In the genomic region with DNA sequence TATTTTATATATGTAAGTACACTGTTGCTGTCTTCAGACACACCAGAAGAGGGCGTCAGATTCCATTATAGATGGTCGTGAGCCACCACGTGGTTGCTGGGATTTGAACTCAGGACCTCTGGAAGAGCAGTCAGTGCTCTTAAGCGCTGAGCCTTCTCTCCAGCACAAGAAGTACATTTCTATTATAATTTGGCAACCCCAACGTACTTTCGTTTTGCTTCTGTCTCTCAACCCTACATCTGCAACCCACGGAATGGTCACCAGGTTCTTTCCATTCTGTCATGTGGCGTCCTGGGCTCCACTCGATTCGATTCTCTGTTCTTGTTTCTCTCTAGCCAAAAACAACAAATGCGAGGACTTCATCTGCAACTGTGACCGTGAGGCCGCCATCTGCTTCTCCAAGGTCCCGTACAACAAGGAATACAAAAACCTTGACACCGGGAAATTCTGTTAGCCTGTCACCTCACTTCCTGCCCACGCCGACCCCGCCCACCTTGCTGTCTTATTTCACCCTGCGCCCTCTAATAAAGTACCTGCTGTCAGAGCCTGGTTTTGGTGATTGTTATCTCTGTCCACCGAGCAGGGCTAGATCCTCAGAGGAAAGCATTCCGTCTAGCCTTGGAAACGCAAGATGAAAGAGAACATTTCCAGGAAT, we compare ENCODE assay signal across 15 mouse cellular contexts. TPM values are rescaled to one million over a fixed set of nuclear protein-coding genes. Genes with fewer than 3 reads are reported as not detected.
DNase-seq lines count a peak whose midpoint lies in the region; ATAC-seq and TF ChIP-seq lines count a peak whose summit lies in the region.
"Had no signal": no experiment of that assay in that cellular context is flagged by ENCODE, and none has a peak within 500 bp of the region (broad histone marks: within the 10 kb centered on the region; RNA-seq: fewer than 3 reads in every experiment).

No protein-coding gene starts in this region.

- no peaks in the 10 kb centered on the region for H3K36me3 ChIP-seq in thymus, adult 2 months (ENCODE audit: control insufficient read depth, insufficient read depth, low read length)

- 50% methylated on average over 22 of the region's 22 CpGs for WGBS in thymus, adult 2 months

- no peak for TF ChIP-seq CTCF in thymus, adult 2 months (IDR thresholded peaks at IDR 0.05; ENCODE audit: borderline replicate concordance, control insufficient read depth, extremely low read depth, insufficient read depth, low read length, poor library complexity)

- ATAC-seq in common myeloid progenitor, adult 5-6 weeks (replicated peaks; ENCODE audit: low read depth, poor library complexity, severe bottlenecking) = peak; percentile 16; the same call in 1 of the 2 replicates
- no peak for ATAC-seq in frontal cortex, adult (ENCODE audit: low TSS enrichment)
- ATAC-seq: intestine, postnatal 0 days had no signal

- no peak for TF ChIP-seq POLR2A in thymus, adult 2 months (IDR thresholded peaks at IDR 0.05; ENCODE audit: control insufficient read depth, extremely low read depth, insufficient read depth, low read length, poor library complexity)

- no peaks in the 10 kb centered on the region for H3K27me3 ChIP-seq in thymus, adult 2 months (ENCODE audit: control insufficient read depth, insufficient read depth, low read length)
- H3K27me3 ChIP-seq: limb, embryonic 15.5 days; neural tube, embryonic 13.5 days had no signal

- H3K4me1 ChIP-seq in thymus, adult 2 months (replicated peaks; ENCODE audit: control insufficient read depth, insufficient read depth, low read length) = peaks cover 15% of the 10 kb centered on the region

- no peak overlapping the region for H3K27ac ChIP-seq in thymus, adult 2 months (ENCODE audit: control insufficient read depth, insufficient read depth, low read length)
- H3K27ac ChIP-seq: limb, embryonic 15.5 days; neural tube, embryonic 13.5 days had no signal

- intact Hi-C loops in heart, postnatal 14 days (cut with DNase I) = no loop called here

- peak overlapping the region; percentile 49 for H3K4me3 ChIP-seq in thymus, adult 2 months (ENCODE audit: control insufficient read depth, insufficient read depth, low read length)
- H3K4me3 ChIP-seq: limb, embryonic 15.5 days; midbrain, embryonic 10.5 days; neural tube, embryonic 13.5 days had no signal

- DNase-seq in heart, adult 11 months = peak; percentile 91
- DNase-seq in heart, postnatal 14 days = no peak
- no peak for DNase-seq in thymus, adult 2 months
- DNase-seq in thymus, postnatal 36 days = no peak
- DNase-seq in frontal cortex, adult 2 months (ENCODE audit: extremely low spot score in 1 of 2, low spot score in 1 of 2) = no peak
- DNase-seq in kidney, postnatal 10 days = no peak
- DNase-seq: cerebellum, adult 9-11 months; gastrocnemius, postnatal 14 days; layer of hippocampus, postnatal 36 days had no signal

RNA-seq across cellular contexts. Expression of a gene that starts 8.2 kb away (rescaled TPM):
- total RNA-seq in heart, postnatal 14 days (2021) = not detected
- 1.2 and 1.8 TPM in 2 replicates for polyA plus RNA-seq in thymus, adult 2 months (2012; rRNA removed)
- total RNA-seq in common myeloid progenitor, adult 5-6 weeks (2017) = not detected in 2 replicates
- not detected in 2 replicates for polyA plus RNA-seq in frontal cortex, adult 2 months (2012; rRNA removed)
- total RNA-seq: gastrocnemius, postnatal 14 days; layer of hippocampus, postnatal 36 days had no signal
- polyA plus RNA-seq: limb, embryonic 15.5 days had no signal

RNA-seq across cellular contexts. Expression of a gene that starts 10.2 kb away (rescaled TPM):
- 10 to 100 TPM; 17.9 to 18.7 TPM for total RNA-seq in heart, postnatal 14 days (2021)
- 47.2 and 48.6 TPM in 2 replicates for polyA plus RNA-seq in thymus, adult 2 months (2012; rRNA removed)
- 3.6 and 14.3 TPM in 2 replicates for total RNA-seq in common myeloid progenitor, adult 5-6 weeks (2017)
- 86.3 and 86.5 TPM in 2 replicates for polyA plus RNA-seq in frontal cortex, adult 2 months (2012; rRNA removed)

RNA-seq across cellular contexts. Expression of a gene that starts 32.2 kb away (rescaled TPM):
- 10 to 100 TPM; 52.4 to 54.2 TPM for total RNA-seq in heart, postnatal 14 days (2021)
- 161 and 172 TPM in 2 replicates for polyA plus RNA-seq in thymus, adult 2 months (2012; rRNA removed)
- 31.2 and 72.4 TPM in 2 replicates for total RNA-seq in common myeloid progenitor, adult 5-6 weeks (2017)
- 35.3 and 36.9 TPM in 2 replicates for polyA plus RNA-seq in frontal cortex, adult 2 months (2012; rRNA removed)

RNA-seq across cellular contexts. Expression of a gene that starts 44.9 kb away (rescaled TPM):
- total RNA-seq in heart, postnatal 14 days (2021) = 1 to 10 TPM; 1.9 to 2.0 TPM
- polyA plus RNA-seq in thymus, adult 2 months (2012; rRNA removed) = 6.1 and 6.6 TPM in 2 replicates
- total RNA-seq in common myeloid progenitor, adult 5-6 weeks (2017) = not detected in 2 replicates
- polyA plus RNA-seq in frontal cortex, adult 2 months (2012; rRNA removed) = 58.3 and 61.5 TPM in 2 replicates
